Mouse (Mus musculus) stomach, postnatal 0 days (tissue): ENCODE measurements around the gene Cxcr4.

ENCODE experiments used
- CTCF ChIP-seq: IDR thresholded peaks from 2 replicates; pipeline ENCODE4 v1.5.1; 2016; ENCODE audit warnings: antibody characterized with exemption, low read depth, mild to moderate bottlenecking, moderate library complexity
- EP300 ChIP-seq: optimal IDR thresholded peaks from 2 replicates; pipeline ENCODE3; 2016; ENCODE audit warnings: antibody characterized with exemption

GRCm38 (mm10) chr1:128595105-128595420 lies 3.0 kb upstream of the Cxcr4 start:
- no peak for TF ChIP-seq CTCF
- TF ChIP-seq EP300: no peak
